Mouse (Mus musculus): ENCODE data around the gene Slc1a7.
A peak's percentile ranks its signal among the peaks of the same experiment; 100 is the strongest.

Gene Slc1a7

GRCm38 (mm10) chr4:108014466-108014865 is 46.3 kb downstream of the Slc1a7 start:
- DNase-seq (ENCODE audit: low spot score in 2 of 2) = no peak

DNA sequence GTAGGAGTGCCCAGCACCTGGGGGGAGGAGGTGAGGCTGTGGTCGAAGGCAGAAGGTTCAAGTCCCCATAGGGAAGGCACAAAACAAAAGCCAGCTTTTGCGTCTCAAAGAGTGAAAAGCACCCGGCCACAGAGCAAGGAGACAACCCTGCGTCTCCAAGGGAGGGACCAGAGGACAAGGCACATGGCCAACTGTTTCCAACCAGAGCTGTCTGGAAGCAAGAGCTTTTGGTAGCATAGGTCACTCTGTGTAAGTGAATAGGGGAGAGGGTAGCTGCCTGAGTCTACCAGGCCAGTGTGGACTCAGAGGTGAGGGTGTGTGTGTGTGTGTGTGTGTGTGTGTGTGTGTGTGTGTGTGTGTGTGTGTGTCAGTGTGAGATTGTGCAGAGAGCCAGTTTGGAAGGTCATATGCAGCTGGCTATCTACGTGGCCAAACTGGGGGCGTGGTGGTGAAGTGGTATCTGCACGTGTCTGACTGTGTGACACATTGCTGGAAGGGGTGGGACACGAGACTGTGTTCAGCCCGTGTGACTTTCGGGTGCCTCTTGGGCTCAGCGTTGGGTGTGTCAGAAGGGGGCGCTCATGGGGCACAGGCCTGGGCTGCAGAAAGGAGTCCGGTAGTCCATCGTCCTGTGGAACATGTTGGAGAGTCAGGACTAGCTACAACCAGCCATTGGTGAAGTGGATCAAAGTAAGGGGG is 47.1 kb downstream of the Slc1a7 start:
- no peak for DNase-seq (ENCODE audit: low spot score in 2 of 2)

DNA sequence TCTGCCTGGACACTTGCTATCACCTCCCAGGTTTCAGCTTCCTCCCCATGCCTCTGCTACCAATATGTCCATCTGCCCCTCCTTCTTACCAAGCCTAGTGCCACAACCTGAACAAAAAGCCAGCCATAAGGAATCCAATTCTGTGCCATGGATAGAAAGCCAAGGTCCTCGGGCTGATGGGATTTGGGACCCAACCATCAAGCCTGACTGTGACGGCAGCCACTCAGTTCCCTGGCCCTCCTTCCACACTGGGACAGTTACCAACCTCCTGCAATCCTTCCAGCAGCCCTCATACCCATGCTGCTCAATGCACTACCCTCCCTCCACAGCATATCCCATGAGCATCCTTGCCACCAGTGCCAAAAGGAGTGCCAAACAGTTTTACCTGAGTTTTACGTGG is 48.2 kb downstream of the Slc1a7 start:
- DNase-seq (ENCODE audit: low spot score in 2 of 2) = no peak

GRCm38 (mm10) chr4:108017839-108018238 is 49.7 kb downstream of the Slc1a7 start:
- no peak for DNase-seq (ENCODE audit: low spot score in 2 of 2)

DNA sequence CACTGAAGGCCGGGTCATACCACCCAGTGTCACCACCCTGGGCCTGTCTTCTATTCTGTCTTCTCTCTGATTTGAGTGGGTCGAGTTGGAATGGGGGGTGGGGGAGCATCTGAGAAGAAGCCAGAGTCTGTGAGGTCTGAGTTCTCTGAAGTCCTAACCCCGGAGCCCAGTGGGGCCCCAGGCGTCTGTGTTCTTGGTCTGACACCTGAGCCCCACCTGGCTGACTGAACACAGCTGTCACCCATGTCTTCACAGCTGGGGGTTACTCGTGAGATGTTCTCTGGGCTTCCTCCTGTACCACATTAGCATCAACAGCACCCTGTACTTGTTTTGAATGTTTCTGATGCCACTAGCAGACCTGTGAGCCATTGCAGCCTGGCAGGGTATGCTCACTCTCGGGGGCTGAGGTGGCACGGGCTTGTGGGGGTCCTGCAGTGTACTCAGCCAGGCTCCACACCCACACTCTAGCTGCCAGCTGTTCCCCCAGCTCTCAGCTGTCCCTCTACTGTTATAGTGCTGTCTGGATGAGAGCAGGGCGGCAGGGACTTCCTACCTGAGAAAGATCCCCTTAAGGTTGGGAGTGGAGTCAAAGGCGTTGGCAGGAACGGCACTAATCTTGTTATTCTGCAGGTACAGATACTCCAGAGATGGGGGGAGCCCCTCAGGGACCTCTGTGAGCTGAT is 50.2 kb downstream of the Slc1a7 start:
- DNase-seq (ENCODE audit: low spot score in 2 of 2) = no peak

DNA sequence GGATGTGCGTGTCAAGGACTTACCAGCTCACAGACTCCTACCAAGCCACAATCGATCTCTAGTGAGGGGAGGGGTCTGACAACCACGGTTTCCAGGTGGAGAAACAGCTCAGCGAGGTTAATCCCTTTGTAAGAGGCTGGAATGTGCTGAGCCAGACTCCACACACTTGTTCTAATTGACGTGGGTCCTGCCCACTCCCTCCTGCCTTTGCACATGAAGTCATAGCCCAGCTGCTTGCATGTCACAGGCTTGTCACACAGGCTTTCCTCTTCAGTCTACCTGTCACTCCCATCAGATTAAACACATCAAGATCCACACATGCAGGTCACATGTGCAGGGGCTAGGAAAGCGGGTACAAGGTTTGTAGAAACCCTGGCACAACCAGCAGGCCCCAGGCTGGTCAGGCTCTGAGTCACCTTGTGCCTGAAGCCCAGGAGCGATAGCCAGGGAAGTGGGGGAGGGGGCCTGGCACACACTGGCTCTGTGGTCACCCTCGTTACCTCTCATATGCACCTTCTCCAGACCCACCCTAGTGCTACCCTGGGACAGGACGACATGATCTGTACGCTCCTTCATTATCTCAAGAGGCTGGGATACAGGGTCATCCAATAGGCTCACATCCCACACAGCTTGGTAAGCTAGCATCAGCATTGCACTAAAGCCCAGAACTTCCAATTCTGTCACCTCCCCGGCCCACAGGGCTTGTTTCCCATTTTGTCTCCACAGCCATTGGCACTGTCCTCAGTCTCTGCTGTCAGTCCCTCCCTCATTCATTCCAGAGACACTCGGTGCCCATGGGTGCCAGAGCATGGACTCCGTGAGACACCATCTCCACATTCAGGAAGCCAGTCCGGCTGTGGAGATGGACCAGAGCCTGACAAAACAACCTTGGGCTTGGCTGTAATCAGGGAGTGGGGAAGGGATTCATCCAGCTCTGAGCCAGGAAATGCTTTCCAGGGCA is 51.1 kb downstream of the Slc1a7 start:
- DNase-seq (ENCODE audit: low spot score in 2 of 2) = no peak

DNA sequence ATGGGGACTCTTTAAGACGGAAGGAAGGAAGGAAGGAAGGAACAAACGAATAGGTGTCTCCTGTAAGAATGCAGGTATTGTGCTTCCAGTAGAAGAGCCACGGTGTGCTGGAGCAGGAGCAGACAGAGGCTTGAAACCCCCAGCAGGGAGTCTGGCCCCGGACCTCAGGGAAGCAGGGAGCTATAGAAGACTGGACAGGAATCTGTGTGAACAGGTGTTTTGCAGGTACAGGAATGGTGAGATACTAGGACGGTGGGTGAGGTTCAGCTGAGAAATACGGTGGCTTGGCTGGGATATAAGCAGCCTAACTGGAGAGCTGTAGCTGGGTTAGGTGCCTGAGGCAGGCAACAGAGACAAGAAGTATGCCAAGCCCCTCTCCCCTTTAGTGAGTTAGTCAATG is 52.0 kb downstream of the Slc1a7 start:
- DNase-seq (ENCODE audit: low spot score in 2 of 2) = no peak

- DNase-seq (ENCODE audit: low spot score in 2 of 2) = no peak
Measured at GRCm38 (mm10) chr4:108023186-108023585, 55.1 kb downstream of the Slc1a7 start.

DNA sequence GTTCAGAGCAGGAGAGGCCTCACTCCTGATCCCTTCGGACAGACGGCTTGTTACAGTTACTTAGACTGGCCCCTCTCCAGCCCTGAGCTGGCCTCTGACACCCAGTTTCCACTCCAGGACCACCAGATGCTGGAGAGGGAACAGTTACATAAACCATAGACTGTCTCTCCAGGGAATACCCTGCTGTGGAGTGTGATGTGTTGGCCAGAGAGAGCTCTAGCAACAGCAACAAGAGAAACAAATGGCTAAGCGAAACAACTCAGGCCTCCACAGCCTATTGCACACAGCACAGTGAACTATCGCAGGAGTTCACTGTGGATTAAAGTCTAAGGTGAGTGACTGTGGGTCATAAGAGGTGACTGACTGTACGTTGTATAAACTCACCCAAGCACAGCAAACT is 56.5 kb downstream of the Slc1a7 start:
- DNase-seq (ENCODE audit: low spot score in 2 of 2) = no peak

DNA sequence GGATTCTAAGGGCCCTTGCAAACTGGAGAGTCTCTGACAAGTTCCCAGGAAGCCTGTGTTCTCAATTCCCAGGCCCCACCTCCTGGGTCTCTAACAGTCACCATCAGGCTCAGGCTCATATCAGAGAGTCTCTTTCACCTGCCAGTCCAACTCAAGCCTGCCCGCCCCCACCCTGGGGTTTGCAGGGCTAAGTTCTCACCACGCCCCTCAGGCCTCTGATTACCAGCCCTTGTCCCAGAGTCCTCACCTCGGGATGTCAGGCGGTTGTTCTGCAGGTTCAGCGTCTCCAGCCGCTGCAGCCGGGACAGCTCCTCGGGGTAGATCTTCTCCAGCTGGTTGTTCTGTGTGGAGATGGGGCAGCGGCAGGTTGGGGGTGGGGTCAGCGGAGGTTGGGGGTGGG is 57.1 kb downstream of the Slc1a7 start:
- DNase-seq (ENCODE audit: low spot score in 2 of 2) = no peak

GRCm38 (mm10) chr4:108026193-108026592 is 58.1 kb downstream of the Slc1a7 start:
- no peak for DNase-seq (ENCODE audit: low spot score in 2 of 2)

GRCm38 (mm10) chr4:108030888-108031501 is 62.9 kb downstream of the Slc1a7 start:
- DNase-seq (ENCODE audit: low spot score in 2 of 2) = no peak

- DNase-seq (ENCODE audit: low spot score in 2 of 2) = peak in 1 of 2 experiments; percentile 35
Measured at GRCm38 (mm10) chr4:108031502-108032351, 63.6 kb downstream of the Slc1a7 start.

DNA sequence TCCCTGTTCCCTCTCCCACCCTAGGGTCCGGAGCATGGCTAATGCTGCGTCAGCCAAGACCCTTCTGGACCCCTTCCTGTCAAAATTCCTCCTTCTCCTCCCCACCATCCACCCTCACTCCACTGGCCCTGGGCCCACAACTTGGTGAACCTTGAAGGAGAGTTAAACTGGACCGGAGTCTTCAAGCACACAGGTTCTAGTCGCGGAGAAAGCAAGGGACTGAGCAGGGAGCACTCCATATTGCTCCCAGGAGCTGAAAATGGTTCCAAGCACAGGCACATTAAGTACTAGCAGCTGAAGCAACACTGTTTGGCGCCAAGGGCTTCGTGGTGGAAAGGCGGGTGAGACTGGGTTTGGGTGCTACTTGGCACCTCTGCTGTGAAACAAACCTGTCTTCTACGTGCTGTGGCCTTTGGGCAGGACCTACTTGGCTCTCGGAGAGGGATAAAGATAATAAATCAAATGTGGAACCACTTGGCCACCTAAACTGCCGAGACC is 64.3 kb downstream of the Slc1a7 start:
- DNase-seq (ENCODE audit: low spot score in 2 of 2) = no peak

GRCm38 (mm10) chr4:108033041-108033764 is 65.1 kb downstream of the Slc1a7 start:
- no peak for DNase-seq (ENCODE audit: low spot score in 2 of 2)

DNA sequence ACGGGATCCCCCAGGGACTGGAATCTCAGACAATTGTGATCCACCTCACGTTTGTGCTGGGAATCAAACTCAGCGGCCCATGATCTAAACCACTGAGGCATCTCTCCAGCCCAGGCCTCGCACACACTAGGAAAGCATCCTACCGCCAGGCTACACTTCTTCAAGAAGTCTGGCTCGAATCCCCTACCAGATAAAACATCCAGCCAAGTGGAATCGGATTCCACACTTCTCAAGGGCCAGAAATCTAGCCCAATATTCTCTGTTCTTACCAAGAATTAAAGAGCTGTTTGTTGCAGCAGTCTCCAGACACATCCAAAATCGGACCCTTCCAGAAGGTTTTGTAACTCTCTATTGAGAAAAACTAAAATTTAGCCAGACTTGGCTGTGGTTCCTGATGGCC is 68.9 kb downstream of the Slc1a7 start:
- DNase-seq (ENCODE audit: low spot score in 2 of 2) = no peak

GRCm38 (mm10) chr4:108045136-108046107 is 77.3 kb downstream of the Slc1a7 start:
- no peak for DNase-seq (ENCODE audit: low spot score in 2 of 2)

DNA sequence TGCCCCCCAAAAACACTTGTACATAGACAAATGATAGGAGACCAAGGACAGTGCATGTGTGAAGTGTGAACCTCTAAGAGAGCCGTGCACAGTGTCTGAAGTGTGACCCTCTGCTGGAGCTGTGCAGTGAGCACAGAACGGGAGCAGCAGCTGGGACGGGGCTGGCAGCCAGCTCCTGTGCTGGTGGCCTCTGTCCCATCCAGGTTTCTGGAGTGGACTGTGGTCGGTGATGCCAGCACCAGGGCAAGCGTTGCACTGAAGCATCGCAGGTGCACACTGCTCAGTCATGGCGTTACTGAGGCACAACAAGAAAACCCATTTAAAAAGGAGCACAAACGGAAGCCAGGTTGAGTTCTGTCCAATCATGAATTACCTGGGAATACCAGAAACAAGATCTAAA is 78.0 kb downstream of the Slc1a7 start:
- no peak for DNase-seq (ENCODE audit: low spot score in 2 of 2)

DNA sequence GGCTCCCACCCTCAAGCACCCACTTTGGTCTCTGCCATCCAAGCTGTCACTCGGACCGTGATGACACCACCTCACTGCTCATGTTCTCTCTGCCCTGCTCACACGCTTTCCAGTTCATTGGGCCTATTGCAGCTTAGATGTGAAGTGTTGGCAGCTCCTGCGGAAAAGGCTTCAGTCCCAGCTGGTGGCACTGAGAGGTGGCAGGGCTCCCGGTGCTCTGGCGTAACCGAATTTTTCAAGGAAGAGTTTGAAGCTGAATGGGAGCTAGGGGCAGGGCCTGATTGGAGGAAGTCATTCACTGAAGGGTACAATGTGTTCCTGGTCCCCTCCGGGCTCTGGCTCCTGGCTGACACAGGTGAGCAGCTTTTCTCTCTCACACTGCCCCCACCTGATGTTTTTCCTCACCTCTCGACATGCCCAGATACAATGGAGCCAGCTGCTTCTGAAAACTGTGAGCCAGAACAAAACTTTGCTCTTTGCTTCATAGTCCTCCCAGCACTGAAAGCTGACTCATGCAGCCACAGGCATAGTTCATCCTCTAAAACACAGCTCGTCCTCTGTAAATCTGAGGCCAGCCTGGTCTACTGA is 83.6 kb downstream of the Slc1a7 start:
- DNase-seq (ENCODE audit: low spot score in 2 of 2) = no peak
